Mouse (Mus musculus) c-Kit-positive CD71-negative TER-119-negative erythroid progenitor cells, embryonic 14.5 days (primary cell): ENCODE measurements around the gene Gm10842.
A peak's percentile ranks its signal among the peaks of the same experiment; 100 is the strongest.
"Not testable (repeated sequence)": the region's sequence is repeated elsewhere in the genome, so short reads cannot be mapped to it uniquely, and the experiment has no call there.

Experiments used
- DNase-seq: peaks from one replicate; pipeline ENCODE4 v3.0.0-alpha.2; 2013; ENCODE audit warnings: low read depth

Gene Gm10842

GRCm38 (mm10) chr11:105146593-105146992 is at the start of gene Gm10842:
TSS of gene Gm10842 (plus strand) at chr11:105146893.
- DNase-seq, result no peak

- DNase-seq, result not testable (repeated sequence)
Observed at GRCm38 (mm10) chr11:105112448-105112847, 34.2 kb upstream of the Gm10842 start.

GRCm38 (mm10) chr11:105117814-105118213 is 28.9 kb upstream of the Gm10842 start:
- no peak for DNase-seq

- no peak for DNase-seq
Observed at GRCm38 (mm10) chr11:105120551-105121061, 26.1 kb upstream of the Gm10842 start.

GRCm38 (mm10) chr11:105121792-105122191 is 24.9 kb upstream of the Gm10842 start:
- not testable (repeated sequence) for DNase-seq

- DNase-seq, result peak; percentile 71
Observed at GRCm38 (mm10) chr11:105123986-105124385, 22.7 kb upstream of the Gm10842 start.

- peak; percentile 79 for DNase-seq
Observed at GRCm38 (mm10) chr11:105125735-105126519, 20.8 kb upstream of the Gm10842 start, which contains the start of gene Mettl2. TSS of gene Mettl2 (plus strand) at chr11:105126425.

GRCm38 (mm10) chr11:105126520-105127029 is 20.1 kb upstream of the Gm10842 start:
- DNase-seq, result no peak

- no peak for DNase-seq
Observed at GRCm38 (mm10) chr11:105135692-105136091, 11.0 kb upstream of the Gm10842 start.

- not testable (repeated sequence) for DNase-seq
Observed at GRCm38 (mm10) chr11:105137255-105137654, 9.4 kb upstream of the Gm10842 start.

- not testable (repeated sequence) for DNase-seq
Observed at GRCm38 (mm10) chr11:105140512-105140911, 6.2 kb upstream of the Gm10842 start.

- no peak for DNase-seq
Observed at GRCm38 (mm10) chr11:105141115-105141514, 5.6 kb upstream of the Gm10842 start.

- no peak for DNase-seq
Observed at GRCm38 (mm10) chr11:105143564-105143963, 3.1 kb upstream of the Gm10842 start.

- DNase-seq, result no peak
Observed at GRCm38 (mm10) chr11:105144084-105144483, 2.6 kb upstream of the Gm10842 start.

- no peak for DNase-seq
Observed at GRCm38 (mm10) chr11:105144508-105145210, 2.0 kb upstream of the Gm10842 start.

- DNase-seq, result no peak
Observed at GRCm38 (mm10) chr11:105145211-105145610, 1.5 kb upstream of the Gm10842 start.

- no peak for DNase-seq
Observed at GRCm38 (mm10) chr11:105149353-105149752, 2.7 kb downstream of the Gm10842 start.

GRCm38 (mm10) chr11:105149766-105150165 is 3.1 kb downstream of the Gm10842 start:
- DNase-seq, result no peak

- DNase-seq, result no peak
Observed at GRCm38 (mm10) chr11:105150691-105151090, 4.0 kb downstream of the Gm10842 start.

GRCm38 (mm10) chr11:105151226-105152016 is 4.7 kb downstream of the Gm10842 start:
- DNase-seq, result no peak

- DNase-seq, result no peak
Observed at GRCm38 (mm10) chr11:105152017-105152300, 5.3 kb downstream of the Gm10842 start.

GRCm38 (mm10) chr11:105152357-105152899 is 5.7 kb downstream of the Gm10842 start:
- DNase-seq, result no peak
